Mouse (Mus musculus) embryonic facial prominence, embryonic 13.5 days (tissue): ENCODE measurements at regions not wholly inside any gene's neighbourhood (a gene's known extent, or its start where the extent isn't known, plus 50 kb on each side); places are given as distances from the start of the nearest gene placed in this dataset.

Source experiments
- ATAC-seq: fragments of 200-750 bp; cut with Nextera tagmentation; 2 replicates; pipeline ENCODE4 v1.8.0; 2017; ENCODE audit warnings: low read depth; ENCODE audit not compliant: insufficient number of reproducible peaks, insufficient read depth, low FRiP score, low TSS enrichment
- H3K27ac ChIP-seq: fragments of 300-500 bp; sonication (generic); 2 replicates; pipeline ENCODE4 v1.5.1; 2015; ENCODE audit warnings: moderate library complexity, mild to moderate bottlenecking, inconsistent platforms
- H3K27me3 ChIP-seq: fragments of 300-500 bp; sonication (generic); 2 replicates; pipeline ENCODE4 v1.6.1; 2015; ENCODE audit warnings: mild to moderate bottlenecking, inconsistent platforms
- H3K36me3 ChIP-seq: fragments of 300-500 bp; sonication (generic); 2 replicates; pipeline ENCODE4 v1.6.1; 2015; ENCODE audit warnings: mild to moderate bottlenecking, inconsistent platforms
- H3K4me1 ChIP-seq: fragments of 300-500 bp; sonication (generic); 2 replicates; pipeline ENCODE4 v1.6.1; 2015; ENCODE audit warnings: inconsistent platforms
- H3K4me2 ChIP-seq: fragments of 300-500 bp; sonication (generic); 2 replicates; pipeline ENCODE4 v1.6.1; 2015; ENCODE audit warnings: moderate library complexity, mild to moderate bottlenecking, inconsistent platforms
- H3K4me3 ChIP-seq: fragments of 300-500 bp; sonication (generic); 2 replicates; pipeline ENCODE4 v1.5.1; 2015; ENCODE audit warnings: mild to moderate bottlenecking, inconsistent platforms
- H3K9ac ChIP-seq: fragments of 300-500 bp; sonication (generic); 2 replicates; pipeline ENCODE4 v1.6.1; 2015; ENCODE audit warnings: mild to moderate bottlenecking, inconsistent platforms
- H3K9me3 ChIP-seq: fragments of 300-500 bp; sonication (generic); 2 replicates; pipeline ENCODE4 v1.6.1; 2016; ENCODE audit warnings: inconsistent platforms
- WGBS: fragments of 180-500 bp; shearing (Covaris S2); methylation state at CpG from one replicate; pipeline ENCODE4 v1.1.7; 2015; ENCODE audit warnings: mixed read lengths; 5-methylcytosine and 5-hydroxymethylcytosine counted together

- WGBS, result 85% methylated on average over 1 of the region's 1 CpGs
- no peak for ATAC-seq
- H3K4me1 ChIP-seq, result no peaks in the 10 kb centered on the region
Observed at GRCm38 (mm10) chr2:64706646-64707177, 318.1 kb downstream of the Grb14 start.

GRCm38 (mm10) chr2:64695974-64696373, 328.8 kb downstream of the Grb14 start:
- Histone ChIP-seq H3K36me3 (no peaks in the 10 kb centered on the region), H3K27ac (no peak overlapping the region), H3K27me3 (no peaks in the 10 kb centered on the region), H3K4me3 (no peak overlapping the region), H3K9me3 (no peaks in the 10 kb centered on the region), H3K4me1 (no peaks in the 10 kb centered on the region), H3K9ac (no peak overlapping the region), H3K4me2 (no peak overlapping the region)
- WGBS, result 73% methylated on average over 1 of the region's 1 CpGs
- ATAC-seq, result no peak

More at GRCm38 (mm10) chr2:64706646-64707177, 318.1 kb downstream of the Grb14 start:
- H3K27me3 ChIP-seq, result no peaks in the 10 kb centered on the region
- H3K4me2 ChIP-seq, result no peak overlapping the region
- H3K27ac ChIP-seq, result no peak overlapping the region
- H3K36me3 ChIP-seq, result no peaks in the 10 kb centered on the region
- no peak overlapping the region for H3K9ac ChIP-seq
- no peaks in the 10 kb centered on the region for H3K9me3 ChIP-seq
- no peak overlapping the region for H3K4me3 ChIP-seq

GRCm38 (mm10) chr2:64691444-64691843, 333.3 kb downstream of the Grb14 start:
- 83% methylated on average over 1 of the region's 1 CpGs for WGBS
- H3K9ac ChIP-seq, result no peak overlapping the region
- no peak overlapping the region for H3K4me3 ChIP-seq
- H3K27me3 ChIP-seq, result no peaks in the 10 kb centered on the region
- ATAC-seq, result no peak
- H3K4me2 ChIP-seq, result no peak overlapping the region
- H3K36me3 ChIP-seq, result no peaks in the 10 kb centered on the region
- H3K9me3 ChIP-seq, result no peaks in the 10 kb centered on the region
- H3K4me1 ChIP-seq, result no peaks in the 10 kb centered on the region
- no peak overlapping the region for H3K27ac ChIP-seq

DNA sequence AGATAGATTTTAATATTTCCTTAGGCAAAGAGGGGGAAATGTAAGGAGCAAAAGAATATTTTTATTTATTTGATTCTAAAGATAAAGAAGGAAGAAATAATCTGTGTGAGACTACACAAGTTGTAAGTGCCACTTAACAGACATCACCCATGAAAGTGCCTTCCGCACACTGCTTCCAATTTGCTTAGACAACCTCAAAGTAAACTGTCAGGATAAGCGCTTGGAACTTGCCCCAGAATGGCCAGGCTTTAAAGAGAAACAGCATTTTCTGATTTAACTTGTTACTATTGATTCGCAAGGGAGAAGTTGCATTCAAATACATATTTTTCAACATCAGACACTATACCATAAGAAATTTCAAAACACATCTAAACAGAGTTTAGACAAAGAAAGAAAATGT, 333.8 kb downstream of the Grb14 start:
- Histone ChIP-seq H3K4me3 (no peak overlapping the region), H3K36me3 (no peaks in the 10 kb centered on the region), H3K9me3 (no peaks in the 10 kb centered on the region), H3K4me2 (no peak overlapping the region), H3K27ac (no peak overlapping the region), H3K27me3 (no peaks in the 10 kb centered on the region), H3K4me1 (no peaks in the 10 kb centered on the region), H3K9ac (no peak overlapping the region)
- WGBS, result 65% methylated on average over 3 of the region's 3 CpGs
- ATAC-seq, result no peak

GRCm38 (mm10) chr2:64686781-64687180, 338.0 kb downstream of the Grb14 start:
- no peaks in the 10 kb centered on the region for H3K27me3 ChIP-seq
- H3K4me1 ChIP-seq, result no peaks in the 10 kb centered on the region
- no peak overlapping the region for H3K4me3 ChIP-seq
- H3K4me2 ChIP-seq, result no peak overlapping the region
- H3K27ac ChIP-seq, result no peak overlapping the region
- H3K9ac ChIP-seq, result no peak overlapping the region
- no peaks in the 10 kb centered on the region for H3K9me3 ChIP-seq
- WGBS, result 82% methylated on average over 8 of the region's 8 CpGs
- no peak for ATAC-seq
- no peaks in the 10 kb centered on the region for H3K36me3 ChIP-seq

- Histone ChIP-seq H3K27me3 (no peaks in the 10 kb centered on the region), H3K9ac (no peak overlapping the region), H3K4me2 (no peak overlapping the region), H3K36me3 (no peaks in the 10 kb centered on the region), H3K27ac (no peak overlapping the region), H3K9me3 (no peaks in the 10 kb centered on the region), H3K4me1 (no peaks in the 10 kb centered on the region), H3K4me3 (no peak overlapping the region)
- 93% methylated on average over 1 of the region's 1 CpGs for WGBS
- no peak for ATAC-seq
Observed at GRCm38 (mm10) chr2:64649614-64650013, 375.2 kb downstream of the Grb14 start.

DNA sequence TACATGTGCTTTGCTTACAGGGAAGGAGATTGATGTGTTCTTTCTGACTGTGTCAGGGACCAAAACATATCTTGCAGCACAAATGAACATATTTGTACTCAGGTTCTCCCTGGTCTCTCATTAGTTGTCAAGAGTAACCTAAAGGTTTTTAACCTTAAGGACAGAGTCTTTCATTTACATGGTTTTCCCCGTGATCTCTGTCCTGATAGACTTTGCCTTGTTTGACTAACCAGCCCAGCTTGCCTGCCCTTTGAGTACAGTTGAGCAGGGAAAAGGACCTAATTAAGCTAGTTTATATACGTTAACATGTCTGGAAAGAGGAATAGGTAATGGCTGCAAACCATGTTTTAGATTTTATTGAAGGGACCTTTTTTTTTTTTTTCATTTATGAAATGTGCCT, 407.9 kb downstream of the Grb14 start:
- Histone ChIP-seq H3K27me3 (no peaks in the 10 kb centered on the region), H3K27ac (no peak overlapping the region), H3K4me1 (no peaks in the 10 kb centered on the region), H3K36me3 (no peaks in the 10 kb centered on the region), H3K9ac (no peak overlapping the region), H3K4me2 (no peak overlapping the region), H3K9me3 (no peaks in the 10 kb centered on the region), H3K4me3 (no peak overlapping the region)
- no peak for ATAC-seq
- 65% methylated on average over 2 of the region's 2 CpGs for WGBS

GRCm38 (mm10) chr2:64606864-64607263, 417.9 kb downstream of the Grb14 start:
- H3K4me1 ChIP-seq, result no peaks in the 10 kb centered on the region
- no peaks in the 10 kb centered on the region for H3K36me3 ChIP-seq
- H3K9ac ChIP-seq, result no peak overlapping the region
- no peak for ATAC-seq
- WGBS, result 87% methylated on average over 1 of the region's 1 CpGs
- H3K9me3 ChIP-seq, result no peaks in the 10 kb centered on the region
- H3K27ac ChIP-seq, result no peak overlapping the region
- no peaks in the 10 kb centered on the region for H3K27me3 ChIP-seq
- H3K4me2 ChIP-seq, result no peak overlapping the region
- no peak overlapping the region for H3K4me3 ChIP-seq

GRCm38 (mm10) chr2:64582258-64582657, 442.5 kb downstream of the Grb14 start:
- Histone ChIP-seq H3K4me3 (no peak overlapping the region), H3K9me3 (no peaks in the 10 kb centered on the region), H3K36me3 (no peaks in the 10 kb centered on the region), H3K9ac (no peak overlapping the region), H3K4me1 (no peaks in the 10 kb centered on the region), H3K27ac (no peak overlapping the region), H3K27me3 (no peaks in the 10 kb centered on the region), H3K4me2 (no peak overlapping the region)
- 55% methylated on average over 3 of the region's 3 CpGs for WGBS
- ATAC-seq, result no peak

- no peak overlapping the region for H3K27ac ChIP-seq
- H3K27me3 ChIP-seq, result no peaks in the 10 kb centered on the region
- H3K4me1 ChIP-seq, result no peaks in the 10 kb centered on the region
- no peak overlapping the region for H3K9ac ChIP-seq
- ATAC-seq, result no peak
- 88% methylated on average over 5 of the region's 5 CpGs for WGBS
- H3K9me3 ChIP-seq, result no peaks in the 10 kb centered on the region
- no peak overlapping the region for H3K4me3 ChIP-seq
- H3K36me3 ChIP-seq, result no peaks in the 10 kb centered on the region
- H3K4me2 ChIP-seq, result no peak overlapping the region
Observed at GRCm38 (mm10) chr2:64536032-64536431, 438.2 kb upstream of the Fign start.

- no peaks in the 10 kb centered on the region for H3K4me1 ChIP-seq
- WGBS, result 47% methylated on average over 5 of the region's 5 CpGs
- no peak overlapping the region for H3K4me3 ChIP-seq
- no peak overlapping the region for H3K9ac ChIP-seq
- no peaks in the 10 kb centered on the region for H3K36me3 ChIP-seq
- no peak overlapping the region for H3K4me2 ChIP-seq
- no peaks in the 10 kb centered on the region for H3K27me3 ChIP-seq
- ATAC-seq, result no peak
- no peak overlapping the region for H3K27ac ChIP-seq
- no peaks in the 10 kb centered on the region for H3K9me3 ChIP-seq
Observed at GRCm38 (mm10) chr2:64535351-64535851, 437.6 kb upstream of the Fign start.

- Histone ChIP-seq H3K27ac (no peak overlapping the region), H3K36me3 (no peaks in the 10 kb centered on the region), H3K9me3 (no peaks in the 10 kb centered on the region), H3K9ac (no peak overlapping the region), H3K4me1 (no peaks in the 10 kb centered on the region), H3K4me2 (peak overlapping the region; percentile 19; the same call in 1 of the 2 replicates), H3K27me3 (no peaks in the 10 kb centered on the region), H3K4me3 (no peak overlapping the region)
- 52% methylated on average over 13 of the region's 13 CpGs for WGBS
- no peak for ATAC-seq
Observed at GRCm38 (mm10) chr2:64534869-64535268, 437.0 kb upstream of the Fign start.
